Mouse (Mus musculus) adrenal gland, adult 18-20 months (tissue): ENCODE results near the gene Myo1c. TPM values are rescaled to one million over a fixed set of nuclear protein-coding genes. Genes with fewer than 3 reads are reported as not detected.
"Not testable (repeated sequence)": the region's sequence is repeated elsewhere in the genome, so short reads cannot be mapped to it uniquely, and the experiment has no call there.

Experiments
- DNase-seq, 2 experiments: peaks; one replicate each; pipeline ENCODE4 v3.0.0; 2021 to 2022; ENCODE audit warnings: low spot score in 2 of 2
- total RNA-seq, 2 experiments: library from RNA; stranded (reverse); gene quantifications; 1 replicate in 1 of 2; 2 replicates in 1 of 2; pipeline ENCODE4 v1.2.3; 2021

Myo1c gene
- total RNA-seq, 2 experiments from 2014 or later = 144 to 160 TPM

DNA sequence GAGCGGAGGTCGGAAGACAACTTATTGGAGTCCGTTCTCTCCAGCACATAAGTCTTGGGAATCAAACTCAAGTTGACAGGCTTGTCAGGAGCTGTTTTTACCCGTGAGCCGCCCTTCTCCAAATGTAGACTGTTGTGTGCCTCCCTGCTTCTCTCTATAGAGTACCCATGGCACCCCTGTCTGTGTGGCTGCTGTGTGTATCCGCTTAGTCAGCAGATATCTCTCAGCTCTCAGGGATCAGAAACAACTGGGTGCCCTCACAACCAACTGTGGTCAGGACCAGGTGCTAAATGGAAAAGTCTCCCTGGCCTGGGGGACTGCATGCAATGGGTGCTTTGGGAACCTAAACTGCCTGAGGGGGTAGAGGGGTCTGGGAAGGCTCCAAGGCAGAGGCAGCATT is 16.0 kb downstream of the Myo1c start:
- DNase-seq = no peak

DNA sequence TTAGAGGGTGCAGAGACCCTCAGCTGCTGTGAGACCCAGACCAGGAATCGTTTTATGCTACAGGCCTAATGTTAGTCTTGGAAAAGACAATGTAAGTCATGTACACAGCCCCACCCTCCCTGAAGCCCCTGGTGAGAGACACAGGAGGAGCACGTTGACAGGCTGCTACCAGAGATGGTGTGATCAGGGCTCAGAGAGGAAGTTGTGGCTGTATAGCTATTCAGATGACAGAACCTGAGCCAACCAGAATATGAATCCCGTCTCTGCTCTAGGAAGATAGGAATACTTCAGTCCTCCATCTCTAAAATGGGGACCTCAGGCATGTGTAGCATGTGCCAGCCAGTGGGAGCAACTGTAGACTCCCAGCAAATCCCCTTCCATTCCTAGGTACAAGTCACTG is 18.3 kb downstream of the Myo1c start:
- DNase-seq = no peak

DNA sequence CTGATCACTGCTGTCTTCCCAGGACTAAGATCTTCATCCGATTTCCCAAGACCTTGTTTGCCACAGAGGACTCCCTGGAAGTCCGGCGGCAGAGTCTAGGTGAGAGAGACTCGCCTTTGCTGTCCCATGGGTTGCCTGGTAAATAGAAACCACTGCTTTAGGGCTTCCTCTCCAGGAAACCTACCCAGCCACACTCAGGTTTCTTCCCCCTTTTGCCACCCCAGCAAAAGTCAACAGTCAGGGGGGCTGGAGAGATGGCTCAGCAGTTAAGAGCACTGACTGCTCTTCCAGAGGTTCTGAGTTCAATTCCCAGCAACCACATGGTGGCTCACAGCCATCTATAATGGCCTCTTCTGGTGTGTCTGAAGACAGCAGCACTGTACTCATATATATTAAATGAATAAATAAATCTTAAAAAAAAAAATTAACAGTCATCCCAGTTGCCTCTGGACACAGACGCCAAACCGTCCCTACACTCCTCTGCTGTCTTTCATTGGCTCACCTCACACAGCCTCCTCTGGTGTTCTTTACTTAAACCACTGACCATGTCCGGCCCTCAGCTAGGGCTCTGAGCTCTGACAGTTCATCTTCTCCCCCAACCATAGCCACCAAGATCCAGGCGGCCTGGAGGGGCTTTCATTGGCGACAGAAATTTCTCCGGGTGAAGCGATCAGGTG is 19.0 kb downstream of the Myo1c start:
- DNase-seq = no peak

DNA sequence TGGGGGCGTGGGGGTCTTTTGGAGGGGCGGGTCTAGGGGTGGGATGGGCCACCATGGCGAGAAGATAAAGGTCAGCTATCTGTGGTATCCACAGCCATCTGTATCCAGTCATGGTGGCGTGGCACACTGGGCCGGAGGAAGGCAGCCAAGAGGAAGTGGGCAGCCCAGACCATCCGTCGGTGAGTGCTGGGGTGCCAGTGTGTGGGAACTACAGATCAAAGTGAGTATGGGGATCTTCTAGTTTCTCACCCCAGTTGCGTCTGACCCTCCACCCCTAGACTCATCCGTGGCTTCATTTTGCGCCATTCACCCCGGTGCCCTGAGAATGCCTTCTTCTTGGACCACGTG is 19.5 kb downstream of the Myo1c start:
- no peak for DNase-seq

GRCm38 (mm10) chr11:75671426-75672180 is 21.3 kb downstream of the Myo1c start:
- DNase-seq = no peak

GRCm38 (mm10) chr11:75673411-75673810 is 23.1 kb downstream of the Myo1c start:
- no peak for DNase-seq

GRCm38 (mm10) chr11:75674875-75675274 is 24.6 kb downstream of the Myo1c start:
- DNase-seq = no peak

GRCm38 (mm10) chr11:75677881-75678746 is 27.8 kb downstream of the Myo1c start:
- no peak for DNase-seq

- DNase-seq = peak; percentile 97
Measured at GRCm38 (mm10) chr11:75678747-75679438, 28.6 kb downstream of the Myo1c start, which contains the start of gene Crk. Gene Crk, plus strand, starts transcription at chr11:75679259.

DNA sequence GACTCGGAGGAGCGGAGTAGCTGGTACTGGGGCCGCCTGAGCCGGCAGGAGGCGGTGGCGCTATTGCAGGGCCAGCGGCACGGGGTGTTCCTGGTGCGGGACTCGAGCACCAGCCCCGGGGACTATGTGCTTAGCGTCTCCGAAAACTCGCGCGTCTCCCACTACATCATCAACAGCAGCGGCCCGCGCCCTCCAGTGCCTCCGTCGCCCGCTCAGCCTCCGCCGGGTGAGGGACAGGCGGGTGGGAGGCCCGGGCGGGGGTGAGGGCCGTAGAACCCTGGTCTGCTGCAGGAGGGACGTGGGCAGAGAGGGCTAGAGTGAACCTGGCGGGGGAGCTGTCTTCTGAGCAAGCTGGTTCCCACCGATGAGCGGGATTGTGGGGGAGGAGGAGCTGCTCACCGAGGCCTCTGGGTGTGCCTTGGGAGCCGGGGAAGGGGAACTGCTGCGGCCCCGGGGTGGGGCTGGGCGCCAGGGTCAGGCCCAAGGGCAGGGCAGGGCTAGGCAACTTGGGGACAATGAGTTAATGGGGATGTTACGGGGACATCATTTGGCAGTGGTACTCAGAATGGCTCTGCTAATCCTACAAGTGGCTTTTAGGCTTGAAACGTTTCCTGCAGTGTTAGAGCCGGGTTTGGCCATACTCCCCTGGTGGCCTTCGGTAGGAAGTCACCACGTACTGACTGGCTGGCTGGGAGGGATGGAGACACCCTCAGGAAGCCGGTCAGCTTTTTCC is 29.3 kb downstream of the Myo1c start:
- peak; percentile 54 to 62 for DNase-seq

DNA sequence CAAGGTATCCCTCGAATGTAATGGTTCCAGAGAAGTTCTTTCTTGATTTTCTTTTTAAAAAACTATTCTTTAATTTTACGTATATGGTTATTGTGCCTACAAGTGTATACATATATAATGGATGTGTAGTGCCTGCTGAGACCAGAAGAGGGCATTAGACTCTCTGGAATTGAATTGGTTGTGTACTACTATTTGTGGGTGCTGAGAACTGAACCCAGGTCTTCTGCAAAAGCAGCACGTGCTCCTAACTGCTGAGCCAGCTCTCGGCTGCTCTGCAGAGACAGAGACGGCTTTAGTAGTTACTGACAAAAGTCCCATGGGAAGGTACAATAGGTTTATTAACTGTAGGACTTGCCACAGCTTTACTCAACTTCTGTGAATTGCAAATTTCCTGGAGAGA is 34.2 kb downstream of the Myo1c start:
- DNase-seq = no peak

DNA sequence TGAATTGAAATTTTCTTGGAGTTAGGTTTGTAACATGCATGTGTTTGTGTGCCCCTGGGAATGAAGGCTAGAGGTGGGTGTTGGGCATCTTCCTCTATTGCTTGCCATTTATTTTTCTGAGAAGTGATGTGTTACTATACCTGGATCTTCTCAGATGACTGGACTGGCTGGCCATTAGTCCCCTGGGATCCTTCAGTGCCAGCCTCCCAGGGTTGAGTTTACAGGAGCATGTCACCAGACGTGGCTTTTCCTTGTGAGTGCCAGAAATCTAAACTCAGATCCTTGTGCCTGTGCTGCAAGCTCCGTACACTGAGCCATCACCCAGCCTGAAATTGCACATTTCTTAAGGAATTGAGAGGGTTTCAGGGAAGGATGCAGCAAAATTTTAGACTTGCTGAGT is 34.7 kb downstream of the Myo1c start:
- no peak for DNase-seq

DNA sequence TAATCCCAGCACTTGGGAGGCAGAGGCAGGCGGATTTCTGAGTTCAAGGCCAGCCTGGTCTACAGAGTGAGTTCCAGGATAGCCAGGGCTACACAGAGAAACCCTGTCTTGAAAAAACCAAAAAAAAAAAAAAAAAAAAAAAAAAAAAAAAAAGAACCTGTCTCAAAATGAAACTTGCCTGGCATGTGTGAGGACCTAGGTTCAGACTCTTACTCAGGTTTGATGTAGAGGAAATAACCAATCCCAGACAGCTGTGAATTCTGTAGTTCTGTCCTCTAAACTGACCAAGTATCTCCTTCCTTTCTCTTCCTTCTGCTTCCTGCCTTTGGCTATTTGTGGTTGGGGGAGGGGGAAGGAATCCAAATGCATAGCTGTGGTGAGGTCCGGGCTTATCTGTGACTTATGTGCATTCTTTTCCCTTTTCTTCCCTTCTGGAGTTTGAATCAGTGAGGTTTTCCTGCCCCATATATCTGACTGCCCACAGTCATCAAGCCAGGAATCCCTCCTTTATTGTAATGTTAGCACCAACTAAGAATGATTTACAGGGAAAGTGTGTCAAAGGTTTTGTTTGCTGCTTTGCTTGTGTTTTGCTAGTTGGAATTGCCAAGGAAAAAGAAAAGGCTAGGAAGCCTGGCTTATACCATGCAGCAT is 37.2 kb downstream of the Myo1c start:
- no peak for DNase-seq

DNA sequence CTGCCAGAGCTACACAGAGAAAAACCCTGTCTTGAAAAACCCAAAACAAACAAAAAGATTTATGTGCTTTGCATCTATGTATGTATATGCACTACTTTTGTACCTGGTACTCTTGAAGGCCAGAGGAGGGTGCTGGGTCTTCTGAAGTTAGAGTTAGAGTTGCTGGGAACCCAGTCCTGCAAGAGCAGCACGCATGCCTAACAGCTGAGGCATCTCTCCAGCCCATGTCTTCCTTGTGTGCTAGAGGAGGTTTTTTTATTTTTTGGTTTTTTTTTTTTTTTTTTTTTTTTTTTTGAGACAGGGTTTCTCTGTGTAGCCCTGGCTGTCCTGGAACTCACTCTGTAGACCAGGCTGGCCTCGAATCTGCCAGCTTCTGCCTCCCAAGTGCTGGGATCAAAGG is 37.8 kb downstream of the Myo1c start:
- DNase-seq = no peak

- DNase-seq = no peak
Measured at GRCm38 (mm10) chr11:75689977-75690376, 39.7 kb downstream of the Myo1c start.

- DNase-seq = no peak
Measured at GRCm38 (mm10) chr11:75691047-75691446, 40.7 kb downstream of the Myo1c start.

- no peak for DNase-seq
Measured at GRCm38 (mm10) chr11:75693570-75693969, 43.3 kb downstream of the Myo1c start.

DNA sequence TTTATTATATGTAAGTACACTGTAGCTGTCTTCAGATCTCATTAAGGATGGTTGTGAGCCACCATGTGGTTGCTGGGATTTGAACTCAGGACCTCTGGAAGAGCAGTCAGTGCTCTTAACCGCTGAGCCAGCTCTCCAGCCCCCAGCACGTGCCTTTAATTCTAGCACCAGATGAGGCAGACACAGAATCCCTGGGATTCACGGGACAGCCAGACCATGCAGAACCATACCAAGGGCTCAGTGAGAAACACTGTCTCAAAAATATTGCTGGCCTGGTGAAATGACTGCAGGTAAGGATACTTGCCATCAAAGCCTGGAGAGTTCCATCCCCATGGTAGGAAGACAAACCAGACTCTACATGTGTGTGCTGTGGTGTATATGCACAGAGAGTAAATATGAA is 47.2 kb downstream of the Myo1c start:
- not testable (repeated sequence) for DNase-seq

GRCm38 (mm10) chr11:75700557-75700956 is 50.3 kb downstream of the Myo1c start:
- DNase-seq = no peak

GRCm38 (mm10) chr11:75702761-75703160 is 52.5 kb downstream of the Myo1c start:
- DNase-seq = no peak
